ENCODE assay signal across 1 mouse cellular context in the genomic region with DNA sequence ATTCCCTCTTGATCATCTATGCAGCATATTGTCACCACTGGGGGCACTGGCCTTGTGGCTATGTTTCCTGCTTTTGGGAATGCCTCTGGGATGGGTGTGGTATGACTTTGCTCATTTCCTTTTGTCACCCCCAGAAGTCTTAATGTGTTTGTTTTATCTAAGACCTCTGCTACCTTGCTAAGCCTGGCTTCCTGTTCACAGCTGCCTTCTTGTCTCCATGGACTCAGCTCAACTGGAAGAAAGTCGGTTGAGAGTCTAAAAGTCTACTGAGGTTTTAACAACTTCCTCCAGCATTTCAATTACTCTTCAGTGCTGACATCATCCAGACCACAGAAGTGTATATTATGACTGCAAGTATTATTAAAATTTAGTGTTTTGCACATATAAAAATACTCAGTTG.
TF ChIP-seq lines count a peak whose summit lies in the region.

No protein-coding gene starts in this region.

TF ChIP-seq in MEL, 35 proteins besides CTCF, POLR2A, EP300 and RAD21 (continued from another document):
- TF ChIP-seq SMC3 (IDR thresholded peaks at IDR 0.05; ENCODE audit: low read depth, low read length) (no peak), JUND (IDR thresholded peaks at IDR 0.05; ENCODE audit: low read depth, low read length) (no peak), TCF12 (IDR thresholded peaks at IDR 0.05; ENCODE audit: low read depth, low read length) (peak; percentile 26; the same call in 1 of the 2 replicates), USF1 (IDR thresholded peaks at IDR 0.05; ENCODE audit: low read depth, low read length) (no peak), MAFK (IDR thresholded peaks at IDR 0.05; ENCODE audit: borderline replicate concordance, low read depth, low read length) (0 out of 2 replicates have a peak, but pooled peaks have one; percentile 2), MYB (IDR thresholded peaks at IDR 0.05; ENCODE audit: low read depth, low read length) (peak; percentile 53), MEF2A (IDR thresholded peaks at IDR 0.05; ENCODE audit: extremely low read depth, insufficient replicate concordance, low read depth, low read length, poor library complexity, severe bottlenecking) (no peak), BHLHE40 (IDR thresholded peaks at IDR 0.05; ENCODE audit: borderline replicate concordance, low read depth, low read length) (no peak), E2F4 (IDR thresholded peaks at IDR 0.05; ENCODE audit: borderline replicate concordance, low read depth, low read length) (no peak), HCFC1 (IDR thresholded peaks at IDR 0.05; ENCODE audit: low read depth, low read length) (no peak), RCOR1 (IDR thresholded peaks at IDR 0.05; ENCODE audit: low read depth, low read length) (no peak; the same call in 1 of the 2 replicates), USF2 (IDR thresholded peaks at IDR 0.05; ENCODE audit: borderline replicate concordance in 1 of 2, insufficient read depth in 1 of 2, low read depth in 1 of 2, low read length in 2 of 2) (no peak), POLR2AphosphoS2 (IDR thresholded peaks at IDR 0.05; ENCODE audit: low read length) (no peak), ZNF384 (IDR thresholded peaks at IDR 0.05; ENCODE audit: low read depth, low read length) (no peak), UBTF (IDR thresholded peaks at IDR 0.05; ENCODE audit: borderline replicate concordance, insufficient read depth, low read depth, low read length) (no peak), GABPA (IDR thresholded peaks at IDR 0.05; ENCODE audit: low read depth, low read length) (no peak), ELF1 (IDR thresholded peaks at IDR 0.05; ENCODE audit: low read depth, low read length) (no peak)
